1 mouse cellular context compared by ENCODE assay signal in genomic region chr10:127352187-127352586, GRCm38 (mm10).
A peak's percentile ranks its signal among the peaks of the same experiment; 100 is the strongest.
TF ChIP-seq lines count a peak whose summit lies in the region.

No protein-coding gene starts in this region.

TF ChIP-seq in CH12.LX, 34 proteins besides CTCF, POLR2A, EP300 and RAD21 (continued from another document):
- TF ChIP-seq PAX5 (IDR thresholded peaks at IDR 0.05; ENCODE audit: low read length) = no peak
- TF ChIP-seq SMC3 (IDR thresholded peaks at IDR 0.05; ENCODE audit: low read depth, low read length) = no peak
- TF ChIP-seq MAFK (IDR thresholded peaks at IDR 0.05; ENCODE audit: insufficient replicate concordance, low read length) = no peak
- TF ChIP-seq E2F4 (IDR thresholded peaks at IDR 0.05; ENCODE audit: insufficient replicate concordance, low read depth, low read length) = no peak
- peak; percentile 81 for TF ChIP-seq TCF12 (IDR thresholded peaks at IDR 0.05; ENCODE audit: low read depth, low read length)
- TF ChIP-seq NRF1 (IDR thresholded peaks at IDR 0.05; ENCODE audit: low read depth, low read length) = no peak
- TF ChIP-seq IRF4 (IDR thresholded peaks at IDR 0.05; ENCODE audit: low read depth, low read length) = peak; percentile 32; the same call in 1 of the 2 replicates
- TF ChIP-seq USF1 (IDR thresholded peaks at IDR 0.05; ENCODE audit: low read depth, low read length) = no peak
- TF ChIP-seq GABPA (IDR thresholded peaks at IDR 0.05; ENCODE audit: insufficient replicate concordance, low read depth, low read length) = no peak
- TF ChIP-seq JUN (IDR thresholded peaks at IDR 0.05; ENCODE audit: insufficient read depth, low read depth, low read length) = no peak
- no peak for TF ChIP-seq POLR2AphosphoS2 (IDR thresholded peaks at IDR 0.05; ENCODE audit: low read depth, low read length)
- TF ChIP-seq ETS1 (conservative IDR thresholded peaks at IDR 0.05; ENCODE audit: low read depth, low read length) = peak; percentile 59; the same call in 1 of the 2 replicates
- no peak for TF ChIP-seq CHD1 (IDR thresholded peaks at IDR 0.05; ENCODE audit: low read depth, low read length)
- no peak for TF ChIP-seq MAZ (IDR thresholded peaks at IDR 0.05; ENCODE audit: low read depth, low read length)
- no peak for TF ChIP-seq UBTF (IDR thresholded peaks at IDR 0.05; ENCODE audit: low read depth, low read length)
- TF ChIP-seq ZC3H11A (IDR thresholded peaks at IDR 0.05; ENCODE audit: low read depth, low read length) = no peak
- no peak for TF ChIP-seq MEF2A (IDR thresholded peaks at IDR 0.05; ENCODE audit: borderline replicate concordance, low read depth, low read length)
- TF ChIP-seq SIN3A (IDR thresholded peaks at IDR 0.05; ENCODE audit: low read length) = no peak
- no peak for TF ChIP-seq ZMIZ1 (IDR thresholded peaks at IDR 0.05; ENCODE audit: low read depth, low read length)
